Mouse (Mus musculus): ENCODE data around the gene Mrpl52.

Gene Mrpl52

DNA sequence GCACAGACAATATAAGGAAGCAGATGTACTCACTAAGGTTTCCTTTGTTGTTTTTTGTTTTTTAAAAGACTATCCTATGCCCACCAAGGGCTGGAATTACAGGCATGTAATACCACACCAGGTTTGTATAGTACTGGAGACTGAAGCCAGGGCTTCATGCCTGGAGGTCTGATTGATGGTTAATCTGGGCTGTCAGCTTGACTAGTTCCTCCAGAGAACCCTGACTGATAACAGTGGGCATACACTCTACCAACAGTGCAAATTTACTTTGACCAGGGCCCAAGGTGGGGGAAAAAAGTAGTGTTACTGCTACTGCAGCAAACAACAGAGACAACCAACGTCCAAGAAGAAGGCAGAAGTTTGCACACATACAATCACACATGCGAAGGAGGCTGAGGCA, 44.8 kb downstream of the Mrpl52 start:
- no peak for DNase-seq (ENCODE audit: low spot score in 2 of 2)

DNA sequence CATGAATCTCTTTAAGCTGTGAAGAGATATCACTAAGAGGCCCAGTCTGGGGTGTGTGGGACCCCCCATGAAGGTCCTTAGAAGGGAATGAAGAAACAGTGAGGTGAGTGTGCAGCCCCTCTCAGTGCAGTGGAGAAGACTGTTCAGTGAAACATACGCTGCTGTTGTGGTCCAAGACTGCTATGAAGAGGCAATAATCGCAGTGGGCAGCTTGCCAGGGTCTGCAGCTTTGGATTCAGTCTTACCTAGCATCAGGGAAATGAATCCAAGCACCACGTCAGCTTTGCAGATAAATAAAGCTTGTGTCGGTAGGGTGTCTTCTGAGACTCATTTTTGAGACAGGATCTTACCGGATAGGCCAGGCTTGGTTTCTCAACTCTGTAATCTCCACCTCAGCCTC, 46.0 kb downstream of the Mrpl52 start:
- no peak for DNase-seq (ENCODE audit: low spot score in 2 of 2)

- DNase-seq (ENCODE audit: low spot score in 2 of 2): no peak
Measured at GRCm38 (mm10) chr14:54474744-54475143, 48.0 kb downstream of the Mrpl52 start.

GRCm38 (mm10) chr14:54475941-54476844, 49.5 kb downstream of the Mrpl52 start, which contains the start of gene Rem2:
Rem2 (plus strand) TSS chr14:54476100.
- peak; percentile 53 to 66 for DNase-seq (ENCODE audit: low spot score in 2 of 2)

DNA sequence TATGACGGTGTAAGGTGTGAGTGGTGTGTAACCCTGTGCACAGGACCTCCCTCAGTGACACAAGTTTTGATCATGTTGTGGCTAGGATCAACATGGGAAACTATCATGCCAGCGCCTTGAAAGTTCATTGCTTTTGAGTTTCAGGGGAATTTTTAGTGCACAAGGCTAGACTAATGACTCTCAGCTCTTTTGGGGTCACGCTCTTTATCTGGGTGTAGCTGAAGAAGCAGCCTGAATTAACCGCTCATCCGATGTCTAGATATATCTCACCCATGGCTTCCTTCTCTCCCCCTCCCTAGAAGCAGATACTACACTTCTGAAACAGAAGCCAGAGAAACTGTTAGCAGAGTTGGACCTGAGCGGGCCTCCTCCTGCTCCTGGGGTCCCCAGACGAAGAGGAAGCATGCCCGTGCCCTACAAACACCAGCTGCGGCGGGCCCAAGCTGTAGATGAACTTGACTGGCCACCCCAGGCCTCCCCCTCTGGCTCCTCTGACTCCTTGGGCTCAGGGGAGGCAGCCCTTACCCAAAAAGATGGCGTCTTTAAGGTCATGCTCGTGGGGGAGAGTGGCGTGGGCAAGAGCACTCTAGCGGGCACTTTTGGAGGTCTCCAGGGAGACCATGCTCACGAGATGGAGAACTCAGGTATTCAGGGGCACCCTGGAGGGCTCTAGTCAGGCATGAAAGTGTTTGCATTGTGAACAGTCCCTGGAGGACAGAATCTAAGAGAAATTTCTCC, 50.6 kb downstream of the Mrpl52 start:
- DNase-seq (ENCODE audit: low spot score in 2 of 2): no peak
